In genomic region chr3:152958358-152959150, GRCm38 (mm10) we compare ENCODE assay signal across 9 mouse cellular contexts. TPM values are rescaled to one million over a fixed set of nuclear protein-coding genes. Genes with fewer than 3 reads are reported as not detected.
DNase-seq lines count a peak whose midpoint lies in the region; ATAC-seq and TF ChIP-seq lines count a peak whose summit lies in the region.
"Had no signal": no experiment of that assay in that cellular context is flagged by ENCODE, and none has a peak within 500 bp of the region (broad histone marks: within the 10 kb centered on the region; RNA-seq: fewer than 3 reads in every experiment).

No protein-coding gene starts in this region.

- no peak for ATAC-seq in forebrain, embryonic 11.5 days (replicated peaks; ENCODE audit: low FRiP score)
- no peak for ATAC-seq in forebrain, embryonic 16.5 days
- no peak for ATAC-seq in liver, postnatal 0 days

- H3K9ac ChIP-seq in forebrain, embryonic 11.5 days (ENCODE audit: low read length): no peak overlapping the region
- no peak overlapping the region for H3K9ac ChIP-seq in forebrain, embryonic 16.5 days (replicated peaks; ENCODE audit: low read depth, low read length)
- no peak overlapping the region for H3K9ac ChIP-seq in liver, postnatal 0 days (replicated peaks)
- H3K9ac ChIP-seq: stomach, embryonic 15.5 days had no signal

- peak; percentile 86 for TF ChIP-seq CTCF in liver, postnatal 0 days (IDR thresholded peaks at IDR 0.05; ENCODE audit: low read depth)

- no peak for TF ChIP-seq EP300 in liver, postnatal 0 days (IDR thresholded peaks at IDR 0.05; ENCODE audit: low read depth)

- H3K4me3 ChIP-seq in forebrain, embryonic 11.5 days (ENCODE audit: low read depth, low read length): no peak overlapping the region
- no peak overlapping the region for H3K4me3 ChIP-seq in forebrain, embryonic 16.5 days (replicated peaks; ENCODE audit: low read length)
- H3K4me3 ChIP-seq in liver, postnatal 0 days (ENCODE audit: low read depth, low read length): no peak overlapping the region
- H3K4me3 ChIP-seq: stomach, embryonic 15.5 days had no signal

- H3K27ac ChIP-seq in forebrain, embryonic 11.5 days (ENCODE audit: low read depth, low read length): no peak overlapping the region
- no peak overlapping the region for H3K27ac ChIP-seq in forebrain, embryonic 16.5 days (ENCODE audit: low read length)
- H3K27ac ChIP-seq in liver, postnatal 0 days (ENCODE audit: low read depth): no peak overlapping the region
- H3K27ac ChIP-seq: stomach, embryonic 15.5 days had no signal

- WGBS in forebrain, embryonic 11.5 days: 72% methylated on average over 11 of the region's 11 CpGs
- 73% methylated on average over 11 of the region's 11 CpGs for WGBS in forebrain, embryonic 16.5 days
- WGBS in liver, postnatal 0 days (ENCODE audit: insufficient replicate concordance): 59% methylated on average over 11 of the region's 11 CpGs

- peak; percentile 72 for DNase-seq in forebrain, embryonic 11.5 days (ENCODE audit: low spot score)
- DNase-seq in urinary bladder, postnatal 25 days (ENCODE audit: low spot score): peak; percentile 33
- DNase-seq in urinary bladder, postnatal 10 days (ENCODE audit: low spot score): no peak
- peak; percentile 80 to 89 for DNase-seq in cerebellum, postnatal 14 days
- DNase-seq in heart, postnatal 10 days: peak; percentile 42 to 66
- DNase-seq in liver, postnatal 0 days: peak; percentile 65
- DNase-seq in right cerebral cortex, postnatal 10 days (ENCODE audit: low spot score in 2 of 2): peak; percentile 53 to 62

- H3K4me2 ChIP-seq in forebrain, embryonic 11.5 days (ENCODE audit: low read depth, low read length, severe bottlenecking): no peak overlapping the region
- H3K4me2 ChIP-seq in forebrain, embryonic 16.5 days (ENCODE audit: low read length): no peak overlapping the region
- H3K4me2 ChIP-seq in liver, postnatal 0 days (ENCODE audit: low read depth, low read length): no peak overlapping the region
- H3K4me2 ChIP-seq: stomach, embryonic 15.5 days had no signal

- intact Hi-C loops in heart, postnatal 10 days (cut with DNase I): loop anchor here (2.0 kb wide), 1 partner anchor 174 kb away; no protein-coding TSS in a partner anchor

- H3K9me3 ChIP-seq in forebrain, embryonic 11.5 days (ENCODE audit: control insufficient read depth, low read length): no peaks in the 10 kb centered on the region
- no peaks in the 10 kb centered on the region for H3K9me3 ChIP-seq in forebrain, embryonic 16.5 days (ENCODE audit: control insufficient read depth, low read length)
- H3K9me3 ChIP-seq in liver, postnatal 0 days (ENCODE audit: low read length): no peaks in the 10 kb centered on the region
- H3K9me3 ChIP-seq: stomach, embryonic 15.5 days had no signal

- H3K4me1 ChIP-seq in forebrain, embryonic 11.5 days (replicated peaks; ENCODE audit: control insufficient read depth, insufficient read depth, low read length): no peaks in the 10 kb centered on the region
- H3K4me1 ChIP-seq in forebrain, embryonic 16.5 days (replicated peaks; ENCODE audit: control insufficient read depth, insufficient read depth, low read length): 0 out of 2 replicates have a peak, but pooled peaks cover 2% of the 10 kb centered on the region
- no peaks in the 10 kb centered on the region for H3K4me1 ChIP-seq in liver, postnatal 0 days (ENCODE audit: insufficient read depth)
- H3K4me1 ChIP-seq: stomach, embryonic 15.5 days had no signal

- no peaks in the 10 kb centered on the region for H3K27me3 ChIP-seq in forebrain, embryonic 11.5 days (ENCODE audit: control insufficient read depth, insufficient read depth, low read length)
- H3K27me3 ChIP-seq in forebrain, embryonic 16.5 days (replicated peaks; ENCODE audit: control insufficient read depth, insufficient read depth, low read length): no peaks in the 10 kb centered on the region
- no peaks in the 10 kb centered on the region for H3K27me3 ChIP-seq in liver, postnatal 0 days (ENCODE audit: insufficient read depth, low read length)
- H3K27me3 ChIP-seq: stomach, embryonic 15.5 days had no signal

- H3K36me3 ChIP-seq in forebrain, embryonic 11.5 days (ENCODE audit: control insufficient read depth, insufficient read depth, low read length): no peaks in the 10 kb centered on the region
- H3K36me3 ChIP-seq in forebrain, embryonic 16.5 days (ENCODE audit: control insufficient read depth, insufficient read depth): no peaks in the 10 kb centered on the region
- H3K36me3 ChIP-seq in liver, postnatal 0 days (replicated peaks; ENCODE audit: insufficient read depth, low read length): no peaks in the 10 kb centered on the region
- H3K36me3 ChIP-seq: stomach, embryonic 15.5 days had no signal

RNA-seq across cellular contexts. Expression of gene St6galnac5, which starts 23.5 kb away (rescaled TPM):
- polyA plus RNA-seq in forebrain, embryonic 11.5 days (2014; fragmentation: Nextera tagmentation; extraction: Ambion mirVana): 0.69 and 1.3 TPM in 2 replicates
- 18.5 and 23.1 TPM in 2 replicates for polyA plus RNA-seq in forebrain, embryonic 16.5 days (2015; fragmentation: Nextera tagmentation; extraction: Ambion mirVana)
- not detected for total RNA-seq in heart, postnatal 10 days (2021)
- polyA plus RNA-seq in liver, postnatal 0 days (2015; fragmentation: Nextera tagmentation; extraction: Ambion mirVana): 0.02 TPM in 1 of 2 replicates, not detected in the other
